Mouse (Mus musculus) skeletal muscle tissue, postnatal 0 days (tissue): ENCODE measurements around the gene Gm21746. TPM values are rescaled to one million over a fixed set of nuclear protein-coding genes. Genes with fewer than 3 reads are reported as not detected.

Experiments used
- polyA plus RNA-seq: library from polyadenylated mRNA; unstranded; fragments of >200 nt; fragmentation: Nextera tagmentation; extraction: Ambion mirVana; gene quantifications from 2 replicates; pipeline ENCODE4 v1.2.1, GENCODE M21; 2015

Gene Gm21746
- not detected in 2 replicates for polyA plus RNA-seq

DNA sequence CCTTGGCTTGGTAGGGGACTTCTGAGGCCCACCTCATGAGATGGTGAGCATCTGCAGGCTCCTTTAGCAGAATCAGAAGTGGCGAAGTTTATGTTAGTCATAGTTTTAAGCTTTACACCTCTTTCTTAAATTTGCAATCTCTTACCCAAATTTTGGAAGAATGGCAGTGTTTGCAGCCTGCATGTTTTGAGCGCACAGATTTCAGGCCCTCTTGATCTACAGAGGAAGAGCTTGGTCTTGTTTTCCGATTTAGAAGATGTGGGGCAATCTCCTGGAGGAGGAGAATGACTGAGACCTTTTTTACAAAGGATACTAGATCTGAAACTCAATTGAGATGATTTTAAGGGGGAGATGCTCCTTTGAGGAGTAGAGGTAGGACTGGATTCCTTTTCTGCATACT, at the start of gene Gm21746:
Gene Gm21746 (minus strand): TSS at position 101 of the 400 bp plus-strand sequence.

DNA sequence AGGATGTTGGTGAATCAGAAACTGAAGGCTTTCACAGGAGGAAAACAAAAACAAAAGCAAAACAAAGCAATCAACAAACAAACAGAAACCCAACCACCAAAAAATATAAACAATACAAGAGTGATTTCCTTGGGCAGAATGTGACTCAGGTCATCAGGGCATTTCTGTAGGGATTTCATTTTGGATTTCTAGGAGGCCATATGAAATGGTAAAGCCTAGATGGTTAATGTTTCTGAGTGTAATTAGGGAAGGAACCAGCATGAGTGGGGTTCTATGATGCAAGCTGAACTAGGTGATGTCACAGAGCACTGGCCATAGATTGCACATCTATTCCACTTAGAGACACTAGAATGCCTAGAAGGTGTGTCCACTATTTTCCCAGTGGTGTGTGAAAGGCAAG, 29.0 kb upstream of the Gm21746 start, which contains the start of gene Gm20873:
Gene Gm20873 (plus strand): TSS at position 301 of the 400 bp plus-strand sequence.

Other genes with a start within 250 kb of the Gm21746 start
- not detected in 2 replicates for gene Gm20873, start 29.1 kb upstream of the Gm21746 start, polyA plus RNA-seq